Mouse (Mus musculus): ENCODE results near the gene Scamp5. TPM values are rescaled to one million over a fixed set of nuclear protein-coding genes. Genes with fewer than 3 reads are reported as not detected.

Gene Scamp5
- 0.24 TPM for total RNA-seq (2023)

DNA sequence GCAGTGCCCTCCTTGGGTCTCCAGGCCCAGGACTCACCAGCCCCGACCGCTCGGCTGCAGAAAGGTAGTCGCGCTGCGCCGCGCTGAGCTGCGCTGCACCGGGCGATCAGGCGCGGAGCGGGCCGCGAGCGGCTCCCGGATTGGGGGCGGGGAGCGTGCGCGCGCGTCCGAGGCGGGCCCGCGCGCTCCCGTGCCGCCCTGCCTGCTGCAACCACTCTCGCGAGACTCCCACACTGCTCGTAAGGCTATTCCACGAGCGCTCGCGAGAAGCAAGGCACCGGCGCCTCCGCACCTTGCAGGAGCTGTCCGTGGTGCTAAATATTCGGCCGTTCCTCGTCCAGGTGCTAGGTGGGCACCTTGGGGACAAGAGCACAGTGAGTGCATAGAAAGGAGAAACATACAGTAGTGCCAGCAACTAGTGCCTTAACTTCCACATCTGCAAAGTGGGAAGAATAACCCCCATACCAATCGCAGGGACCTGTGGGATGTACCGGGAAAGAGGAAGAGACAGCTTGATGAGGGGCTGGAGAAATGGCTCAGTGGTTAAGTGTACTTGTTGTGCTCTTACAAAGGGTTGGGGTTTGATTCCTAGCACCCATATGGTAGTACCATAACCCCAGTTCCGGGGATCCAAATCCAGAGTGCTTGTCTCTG, at the start of gene Scamp5:
Gene Scamp5, minus strand, starts transcription at position 165 of the 654 bp plus-strand sequence.

DNA sequence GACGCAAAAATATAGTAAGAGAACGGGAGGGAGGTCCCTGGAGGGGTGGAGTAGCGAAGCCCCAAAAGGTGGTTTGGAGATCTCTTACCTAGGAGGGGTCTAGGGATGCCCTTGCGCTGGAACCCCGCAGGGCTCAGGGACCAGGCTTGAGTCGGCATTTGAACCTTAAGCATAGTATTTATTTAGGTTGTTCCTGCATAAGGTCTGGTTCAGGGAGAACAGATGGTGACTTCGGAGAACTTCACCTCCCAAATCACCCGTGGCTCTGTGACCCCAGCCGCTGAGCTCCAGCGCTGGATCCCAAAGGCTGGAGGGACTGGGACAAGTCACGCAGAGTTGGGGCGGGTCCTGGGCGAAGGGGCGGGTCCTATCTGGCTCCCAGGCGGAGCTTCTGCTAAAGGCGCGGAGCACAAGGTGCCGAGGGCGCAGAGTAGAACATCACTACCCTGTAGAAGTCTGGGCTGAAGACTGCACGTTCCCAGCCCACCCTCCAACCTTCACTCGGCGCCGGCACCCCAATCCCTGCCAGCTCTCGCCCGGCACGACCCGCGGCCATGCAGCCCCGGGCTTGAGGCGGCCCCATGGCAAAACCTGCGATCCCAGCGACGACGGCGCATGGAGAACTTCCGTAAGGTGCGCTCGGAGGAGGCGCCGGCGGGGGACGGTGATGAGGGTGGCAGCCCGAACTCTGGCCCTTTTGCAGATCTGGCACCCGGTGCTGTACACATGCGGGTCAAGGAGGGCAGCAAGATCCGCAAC, 35.9 kb upstream of the Scamp5 start, which contains the start of gene Rpp25:
Gene Rpp25, plus strand, starts transcription at position 405 of the 759 bp plus-strand sequence.

DNA sequence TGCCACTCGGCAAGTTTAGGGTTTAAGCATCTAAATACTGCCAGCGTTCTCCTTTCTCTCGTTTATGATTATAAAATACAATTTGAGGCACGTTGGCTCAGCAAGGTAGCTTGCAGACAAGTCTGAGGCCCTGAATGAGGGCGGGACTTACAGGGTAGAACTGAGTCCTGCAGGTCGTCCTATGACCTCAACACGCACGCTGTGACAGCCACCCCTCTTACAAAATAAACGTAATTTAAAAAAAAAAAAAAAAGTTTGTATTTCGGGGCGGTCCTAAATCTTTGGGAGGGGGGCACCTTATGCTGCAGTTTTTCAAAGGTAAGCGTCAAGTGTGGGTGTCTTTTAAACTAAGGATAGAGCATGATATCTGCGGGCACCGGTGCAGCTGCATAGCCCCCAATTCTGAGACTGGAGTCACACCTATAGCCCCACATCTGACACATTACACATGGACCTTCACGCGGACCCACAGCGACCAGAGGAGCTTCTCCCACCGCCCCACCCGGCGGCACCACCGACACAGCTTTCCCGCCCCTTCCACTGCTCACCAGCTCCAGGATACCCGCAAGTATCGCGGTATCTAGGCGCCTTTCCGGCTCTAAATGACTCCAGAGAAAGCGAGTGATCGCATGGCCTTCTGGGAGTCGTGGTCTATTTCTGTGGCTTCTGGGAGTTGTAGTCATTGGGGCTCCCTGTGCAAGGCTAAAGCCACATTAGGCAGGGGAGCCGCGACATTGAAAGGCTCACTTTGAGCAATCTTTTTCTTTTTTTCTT, 28.2 kb downstream of the Scamp5 start, which contains the start of gene Ppcdc:
Gene Ppcdc, minus strand, starts transcription at position 603 of the 774 bp plus-strand sequence.

Other genes with a start within 250 kb of the Scamp5 start
- not detected for gene Trcg1, start 231.5 kb downstream of the Scamp5 start, total RNA-seq (2023)
- 97.8 TPM for gene 1700017B05Rik, start 205.4 kb downstream of the Scamp5 start, total RNA-seq (2023)
- gene Ppcdc, start 27.9 kb downstream of the Scamp5 start, total RNA-seq (2023) = 69.4 TPM
- not detected for gene Rpp25, start 36.0 kb upstream of the Scamp5 start, total RNA-seq (2023)
- 87.1 TPM for gene Cox5a, start 53.2 kb upstream of the Scamp5 start, total RNA-seq (2023)
- 16.4 TPM for gene Fam219b, start 69.5 kb upstream of the Scamp5 start, total RNA-seq (2023)
- 11.8 TPM for gene Mpi, start 84.7 kb upstream of the Scamp5 start, total RNA-seq (2023)
- gene Scamp2, start 92.9 kb upstream of the Scamp5 start, total RNA-seq (2023) = 66.6 TPM
- 72.4 TPM for gene Ulk3, start 121.4 kb upstream of the Scamp5 start, total RNA-seq (2023)
- not detected for gene Cplx3, start 138.2 kb upstream of the Scamp5 start, total RNA-seq (2023)
- 1.3 TPM for gene Lman1l, start 152.7 kb upstream of the Scamp5 start, total RNA-seq (2023)
- gene Csk, start 185.6 kb upstream of the Scamp5 start, total RNA-seq (2023) = 333 TPM
- gene Cyp1a2, start 215.6 kb upstream of the Scamp5 start, total RNA-seq (2023) = not detected
- gene Cyp1a1, start 219.9 kb upstream of the Scamp5 start, total RNA-seq (2023) = not detected
- gene Edc3, start 240.5 kb upstream of the Scamp5 start, total RNA-seq (2023) = 22.1 TPM

Measured in CD4-positive naive resting alpha-beta T cell, adult 57 days (primary cell).